ENCODE assay signal across 8 mouse cellular contexts in the genomic region with DNA sequence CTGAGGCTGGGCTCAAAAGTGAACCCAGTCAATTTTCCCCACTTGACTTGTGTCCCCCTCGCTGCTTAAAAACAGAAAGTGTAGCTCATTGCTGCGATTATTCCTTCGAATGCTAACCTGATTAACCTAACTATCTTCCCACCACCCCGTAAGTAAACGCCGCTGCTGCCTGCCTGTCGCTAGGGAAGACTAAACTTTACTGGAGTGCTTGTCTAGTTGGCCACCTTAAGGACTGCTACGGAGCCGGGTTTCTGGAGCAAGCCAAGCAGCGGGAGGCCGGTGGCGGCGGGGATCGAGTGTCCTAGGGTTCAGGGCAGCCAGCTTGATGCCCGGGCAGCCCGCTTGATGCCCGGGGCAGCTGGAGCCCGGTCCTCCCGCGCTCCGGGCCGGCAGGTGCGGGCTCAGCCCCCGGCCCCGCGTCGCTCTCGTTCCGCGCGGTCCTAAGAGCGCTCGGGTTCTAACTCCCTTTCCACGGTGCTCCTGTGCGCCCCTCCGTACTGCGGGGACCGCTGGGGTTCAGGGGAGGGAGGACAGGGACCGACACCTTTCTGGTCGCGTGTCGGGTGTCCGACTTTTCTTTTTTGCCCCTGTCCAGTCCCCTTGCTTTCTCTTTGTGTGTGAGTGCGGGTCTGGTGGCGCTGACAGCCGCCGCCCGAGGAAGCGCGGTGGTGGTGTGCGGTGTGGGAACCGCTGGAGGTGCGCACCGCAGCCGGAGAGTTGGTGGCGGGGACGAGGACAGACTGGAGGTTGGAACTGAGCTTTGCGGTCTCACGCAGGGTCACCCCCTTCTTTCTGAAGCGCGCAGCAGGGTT. TPM values are rescaled to one million over a fixed set of nuclear protein-coding genes. Genes with fewer than 3 reads are reported as not detected.
A peak's percentile ranks its signal among the peaks of the same experiment; 100 is the strongest.
DNase-seq lines count a peak whose midpoint lies in the region; ATAC-seq lines count a peak whose summit lies in the region.

No protein-coding gene starts in this region.

- DNase-seq in urinary bladder, postnatal 25 days (ENCODE audit: low spot score), result peak; percentile 21
- no peak for DNase-seq in urinary bladder, postnatal 10 days (ENCODE audit: low spot score)
- DNase-seq in embryo, embryonic 10.5 days (ENCODE audit: low spot score), result peak; percentile 67
- peak; percentile 14 for DNase-seq in heart, adult 8-10 months (ENCODE audit: low spot score)
- DNase-seq in kidney, adult 9 months, result peak; percentile 44
- peak; percentile 78 for DNase-seq in right cerebral cortex, postnatal 25 days
- no peak for DNase-seq in c-Kit-positive CD71-positive TER-119-positive erythroid progenitor cells, embryonic 14.5 days (ENCODE audit: low spot score)

- H3K4me2 ChIP-seq in liver, embryonic 15.5 days, result peak overlapping the region; percentile 59

- ATAC-seq in liver, embryonic 15.5 days (ENCODE audit: insufficient read depth), result no peak

- H3K9ac ChIP-seq in liver, embryonic 15.5 days, result no peak overlapping the region

- H3K27me3 ChIP-seq in liver, embryonic 15.5 days, result peaks cover 100% of the 10 kb centered on the region

- peaks cover 23% of the 10 kb centered on the region for H3K4me1 ChIP-seq in liver, embryonic 15.5 days (replicated peaks)

- WGBS in liver, embryonic 15.5 days (ENCODE audit: insufficient replicate concordance), result under 1% methylated on average over 61 of the region's 61 CpGs

- H3K36me3 ChIP-seq in liver, embryonic 15.5 days (replicated peaks), result no peaks in the 10 kb centered on the region

- no peak overlapping the region for H3K27ac ChIP-seq in liver, embryonic 15.5 days (replicated peaks)

- H3K4me3 ChIP-seq in liver, embryonic 15.5 days (replicated peaks), result peak overlapping the region; percentile 43

- H3K9me3 ChIP-seq in liver, embryonic 15.5 days (replicated peaks), result no peaks in the 10 kb centered on the region

RNA-seq across cellular contexts. Expression of gene Fgf9, which starts 4.5 kb away (rescaled TPM):
- total RNA-seq in heart, adult 8-10 months (2022), result 1 to 10 TPM; 7.3 to 9.1 (median 7.7) TPM
- polyA plus RNA-seq in liver, embryonic 15.5 days (2015; fragmentation: Nextera tagmentation; extraction: Ambion mirVana), result 0.13 and 0.30 TPM in 2 replicates

Comparison
In these comparisons a context has a peak if more than half of its experiments do, and no peak if none do; other contexts are left out.
1. DNase-seq: peak in urinary bladder, postnatal 25 days (single experiment), embryo, embryonic 10.5 days (single experiment), heart, adult 8-10 months (single experiment), kidney, adult 9 months (single experiment) and right cerebral cortex, postnatal 25 days (single experiment); none in urinary bladder, postnatal 10 days (single experiment) and c-Kit-positive CD71-positive TER-119-positive erythroid progenitor cells, embryonic 14.5 days (single experiment).